Mouse (Mus musculus): ENCODE measurements around the gene Pde4b.

DNA sequence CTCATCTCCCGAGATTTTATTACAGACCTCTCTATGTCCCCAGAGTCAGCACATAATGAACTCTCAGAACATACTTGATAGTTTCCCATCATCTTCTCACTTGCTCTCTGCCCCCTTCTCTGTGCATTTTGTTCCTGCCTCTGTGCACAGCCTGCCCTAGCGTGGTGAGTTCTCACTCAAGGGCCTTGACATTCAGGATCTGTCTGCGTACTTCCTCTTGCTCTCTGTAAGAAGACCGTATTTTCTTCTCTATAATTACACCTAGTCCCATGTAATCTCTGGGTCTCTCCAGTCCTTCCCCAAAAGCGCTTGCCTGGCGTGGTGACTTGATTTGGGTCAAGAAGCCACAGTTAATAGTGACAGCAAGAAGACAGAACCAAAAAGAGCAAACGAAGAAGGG, 568.0 kb downstream of the Pde4b start:
- TF ChIP-seq CTCF (IDR thresholded peaks at IDR 0.05; ENCODE audit: low read depth, low read length) (no peak), POLR2A (IDR thresholded peaks at IDR 0.05; ENCODE audit: borderline replicate concordance, low read depth, low read length) (no peak)

Measured in bone marrow macrophage, adult 2 months (primary cell).